Mouse (Mus musculus) retina, embryonic 14.5 days (tissue): ENCODE measurements at regions not wholly inside any gene's neighbourhood (a gene's known extent, or its start where the extent isn't known, plus 50 kb on each side); places are given as distances from the start of the nearest gene placed in this dataset.
"Not testable (repeated sequence)": the region's sequence is repeated elsewhere in the genome, so short reads cannot be mapped to it uniquely, and the experiment has no call there.

Experiments
- DNase-seq: peaks from one replicate; pipeline ENCODE4 v3.0.0-alpha.2; 2015; ENCODE audit warnings: low spot score

- DNase-seq, result no peak
Measured at GRCm38 (mm10) chr2:71597956-71598355, 51.4 kb upstream of the Dlx2 start.

- DNase-seq, result no peak
Measured at GRCm38 (mm10) chr2:71598368-71598767, 51.8 kb upstream of the Dlx2 start.

GRCm38 (mm10) chr2:71598778-71599177 is 52.2 kb upstream of the Dlx2 start:
- DNase-seq, result peak; percentile 97

- no peak for DNase-seq
Measured at GRCm38 (mm10) chr2:71600213-71600612, 53.7 kb upstream of the Dlx2 start.

- no peak for DNase-seq
Measured at GRCm38 (mm10) chr2:71600999-71601398, 54.4 kb upstream of the Dlx2 start.

GRCm38 (mm10) chr2:71603796-71604195 is 57.2 kb upstream of the Dlx2 start:
- not testable (repeated sequence) for DNase-seq

- DNase-seq, result no peak
Measured at GRCm38 (mm10) chr2:71605606-71606005, 59.1 kb upstream of the Dlx2 start.

GRCm38 (mm10) chr2:71607087-71607502 is 60.5 kb upstream of the Dlx2 start:
- no peak for DNase-seq

GRCm38 (mm10) chr2:71613216-71613615 is 66.7 kb upstream of the Dlx2 start:
- DNase-seq, result no peak

GRCm38 (mm10) chr2:71616526-71616925 is 70.0 kb upstream of the Dlx2 start:
- no peak for DNase-seq

GRCm38 (mm10) chr2:71621458-71621857 is 74.9 kb upstream of the Dlx2 start:
- no peak for DNase-seq

- no peak for DNase-seq
Measured at GRCm38 (mm10) chr2:71622532-71623099, 76.1 kb upstream of the Dlx2 start.

GRCm38 (mm10) chr2:71623134-71623533 is 76.6 kb upstream of the Dlx2 start:
- DNase-seq, result no peak

GRCm38 (mm10) chr2:71625298-71625902 is 78.8 kb upstream of the Dlx2 start:
- DNase-seq, result no peak

- DNase-seq, result no peak
Measured at GRCm38 (mm10) chr2:71626404-71626803, 79.8 kb upstream of the Dlx2 start.

GRCm38 (mm10) chr2:71627097-71627755 is 80.7 kb upstream of the Dlx2 start:
- peak; percentile 33 for DNase-seq

GRCm38 (mm10) chr2:71628821-71629220 is 82.3 kb upstream of the Dlx2 start:
- no peak for DNase-seq

- DNase-seq, result peak; percentile 69
Measured at GRCm38 (mm10) chr2:71629301-71630142, 83.0 kb upstream of the Dlx2 start.

- DNase-seq, result no peak
Measured at GRCm38 (mm10) chr2:71630143-71630463, 83.5 kb upstream of the Dlx2 start.

GRCm38 (mm10) chr2:71633471-71633870 is 86.9 kb upstream of the Dlx2 start:
- DNase-seq, result no peak

GRCm38 (mm10) chr2:71634471-71634870 is 87.9 kb upstream of the Dlx2 start:
- DNase-seq, result no peak

- DNase-seq, result no peak
Measured at GRCm38 (mm10) chr2:71636134-71636533, 89.6 kb upstream of the Dlx2 start.

GRCm38 (mm10) chr2:71636590-71636989 is 90.0 kb upstream of the Dlx2 start:
- peak; percentile 62 for DNase-seq
